Mouse (Mus musculus) erythroblast, adult 5-6 weeks (primary cell): ENCODE measurements around the gene Ppp1r15b. TPM values are rescaled to one million over a fixed set of nuclear protein-coding genes. Genes with fewer than 3 reads are reported as not detected.

Experiments
- ATAC-seq: replicated peaks from 2 replicates; pipeline ENCODE4 v1.8.0; 2016; ENCODE audit warnings: moderate number of reproducible peaks, mild to moderate bottlenecking, moderate TSS enrichment, inconsistent platforms; ENCODE audit not compliant: poor library complexity, low FRiP score, severe bottlenecking
- total RNA-seq, 2 experiments: library from RNA; stranded (forward) in 1 of 2; stranded (reverse) in 1 of 2; fragments of 150-400 nt in 1 of 2; fragments of 200-764, 138-1000 nt in 1 of 2; gene quantifications; 2 replicates each; pipeline versions ENCODE4 v1.2.3 to v1.2.4; 2015 to 2017; ENCODE audit warnings: low replicate concordance in 2 of 2

Ppp1r15b gene
- total RNA-seq, 2 experiments from 2014 or later = 37.1 to 72.2 TPM

DNA sequence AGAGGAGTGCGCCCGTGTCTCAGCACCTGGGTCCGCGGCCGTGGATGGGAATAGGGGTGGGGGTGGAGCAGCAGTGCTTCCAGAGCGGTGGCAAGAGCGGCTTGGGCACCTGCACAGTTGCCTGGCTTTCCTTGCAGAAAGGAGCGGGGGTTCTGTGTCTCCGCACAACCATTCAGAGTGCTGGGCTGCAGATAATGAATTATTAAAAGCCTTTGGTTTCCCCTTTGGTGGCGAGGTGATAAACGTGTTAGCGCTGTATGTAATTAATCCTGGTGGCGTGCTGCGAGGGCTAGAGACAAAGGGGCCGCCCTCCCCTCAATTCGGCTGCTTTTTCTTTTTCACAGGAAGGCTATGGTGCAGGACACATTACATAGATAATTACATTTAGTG lies 51.8 kb downstream of the Ppp1r15b start:
- ATAC-seq = no peak

DNA sequence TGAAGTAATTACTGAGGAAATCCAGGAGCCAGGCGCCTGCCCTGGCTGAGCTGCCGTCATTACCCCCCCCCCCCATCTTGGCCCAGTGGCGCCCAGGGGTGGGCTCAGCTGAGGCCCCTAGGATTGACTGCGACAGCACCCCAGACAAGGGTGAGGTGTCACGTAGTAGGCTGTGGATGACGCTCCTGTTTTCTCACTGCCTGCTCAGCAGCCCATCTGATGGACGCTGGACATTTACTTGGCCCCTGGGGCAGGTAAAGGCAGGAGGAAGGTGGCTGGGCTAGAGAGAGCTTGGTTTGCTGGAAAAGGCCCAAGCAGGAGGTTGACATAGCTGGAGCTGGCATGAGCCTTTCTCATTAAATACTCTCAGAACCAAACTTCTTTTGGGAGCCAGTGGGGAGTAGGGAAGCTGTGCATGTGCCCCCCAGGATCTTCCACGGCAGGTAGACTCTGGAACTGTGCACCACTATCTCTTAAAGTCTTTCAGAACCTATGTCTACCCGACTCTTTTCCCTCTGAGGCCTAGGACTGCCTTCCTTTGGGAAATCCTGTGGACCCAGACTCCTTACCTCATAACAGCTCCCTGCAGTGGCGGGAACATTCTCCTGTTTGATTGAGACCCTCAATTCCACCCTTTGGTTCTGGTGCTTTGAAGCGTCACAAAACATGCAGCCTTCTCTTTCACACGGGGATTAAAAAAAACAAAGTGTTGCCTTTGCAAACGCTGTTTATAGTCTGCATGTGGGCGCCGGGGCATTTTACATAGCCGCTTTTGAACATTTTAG lies 52.4 kb downstream of the Ppp1r15b start:
- ATAC-seq = no peak

DNA sequence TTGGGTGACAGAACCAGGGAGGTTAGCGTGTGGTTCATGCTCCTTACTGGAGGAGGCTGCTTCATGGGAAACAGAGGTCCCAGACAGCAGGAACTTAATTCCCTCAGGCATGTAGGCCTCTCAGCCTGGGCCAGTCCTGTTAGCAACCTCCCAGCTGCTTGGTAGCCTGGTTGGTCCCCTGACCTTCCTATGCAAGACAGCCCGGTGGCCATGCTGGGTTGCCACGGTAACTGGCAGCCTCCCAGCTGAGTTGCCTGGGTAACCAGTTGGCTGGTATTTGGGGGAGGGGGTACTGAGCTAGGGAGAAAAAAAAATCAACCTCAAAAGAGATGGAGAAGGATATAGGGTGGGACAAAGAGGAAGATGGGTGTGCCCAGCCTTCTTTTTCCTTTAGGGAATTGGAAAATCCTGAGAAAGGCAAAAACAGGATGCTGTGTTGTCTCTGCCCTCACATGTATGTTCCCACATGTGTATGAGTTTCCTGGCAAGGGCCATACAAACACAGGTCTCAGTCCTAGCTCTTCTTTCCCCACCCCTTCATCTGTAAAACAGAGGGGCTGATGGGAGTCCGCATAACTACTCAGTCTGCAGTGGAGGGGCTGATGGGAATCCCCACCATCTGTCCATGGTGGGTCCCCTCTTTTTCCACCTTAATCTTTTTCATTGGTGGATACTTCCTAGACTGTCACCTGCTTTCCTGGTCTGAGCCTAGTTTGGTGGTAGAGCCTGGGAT lies 57.2 kb downstream of the Ppp1r15b start:
- no peak for ATAC-seq

DNA sequence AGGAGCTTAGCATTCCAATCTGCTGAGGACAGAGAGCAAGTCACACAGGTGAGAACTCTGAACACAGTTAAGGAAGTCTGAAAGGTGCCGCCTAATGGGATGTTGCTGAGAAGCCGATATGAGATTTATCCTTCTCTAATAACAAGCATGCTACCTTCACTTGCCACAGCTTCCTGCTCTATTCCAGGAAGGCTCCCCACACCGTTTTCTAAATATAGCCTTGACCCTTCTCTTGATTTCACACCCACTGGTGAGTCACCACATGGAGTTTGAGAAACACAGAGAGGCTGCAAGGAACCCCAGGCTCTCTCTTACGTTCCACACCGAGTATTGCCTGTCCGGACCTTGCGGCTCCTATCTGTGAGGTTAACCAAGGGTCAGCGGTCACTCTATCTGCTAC lies 57.8 kb downstream of the Ppp1r15b start:
- ATAC-seq = no peak

Other genes starting within 250 kb of the Ppp1r15b start
- gene Mdm4, start 100.6 kb upstream of the Ppp1r15b start, total RNA-seq (2015; ENCODE audit: low replicate concordance) = 38.2 and 53.6 TPM in 2 replicates
- 69.9 and 74.2 TPM in 2 replicates for gene Mdm4, start 100.6 kb upstream of the Ppp1r15b start, total RNA-seq (2017; ENCODE audit: low replicate concordance)
- 0.38 and 0.84 TPM in 2 replicates for gene Pik3c2b, start 85.5 kb upstream of the Ppp1r15b start, total RNA-seq (2015; ENCODE audit: low replicate concordance)
- 0.17 and 0.56 TPM in 2 replicates for gene Pik3c2b, start 85.5 kb upstream of the Ppp1r15b start, total RNA-seq (2017; ENCODE audit: low replicate concordance)
- 0.63 TPM in 1 of 2 replicates, not detected in the other for gene Plekha6, start 33.1 kb downstream of the Ppp1r15b start, total RNA-seq (2015; ENCODE audit: low replicate concordance)
- 0.68 and 0.98 TPM in 2 replicates for gene Plekha6, start 33.1 kb downstream of the Ppp1r15b start, total RNA-seq (2017; ENCODE audit: low replicate concordance)
- not detected in 2 replicates for gene Golt1a, start 178.7 kb downstream of the Ppp1r15b start, total RNA-seq (2015; ENCODE audit: low replicate concordance)
- not detected in 2 replicates for gene Golt1a, start 178.7 kb downstream of the Ppp1r15b start, total RNA-seq (2017; ENCODE audit: low replicate concordance)
- not detected in 2 replicates for gene Kiss1, start 190.7 kb downstream of the Ppp1r15b start, total RNA-seq (2015; ENCODE audit: low replicate concordance)
- not detected in 2 replicates for gene Kiss1, start 190.7 kb downstream of the Ppp1r15b start, total RNA-seq (2017; ENCODE audit: low replicate concordance)
- gene Ren1, start 219.4 kb downstream of the Ppp1r15b start, total RNA-seq (2015; ENCODE audit: low replicate concordance) = not detected in 2 replicates
- not detected in 2 replicates for gene Ren1, start 219.4 kb downstream of the Ppp1r15b start, total RNA-seq (2017; ENCODE audit: low replicate concordance)
- not detected in 2 replicates for gene Etnk2, start 232.4 kb downstream of the Ppp1r15b start, total RNA-seq (2015; ENCODE audit: low replicate concordance)
- not detected in 2 replicates for gene Etnk2, start 232.4 kb downstream of the Ppp1r15b start, total RNA-seq (2017; ENCODE audit: low replicate concordance)